Mouse (Mus musculus): ENCODE measurements around the gene Frmd4b.
A peak's percentile ranks its signal among the peaks of the same experiment; 100 is the strongest.

Gene Frmd4b

DNA sequence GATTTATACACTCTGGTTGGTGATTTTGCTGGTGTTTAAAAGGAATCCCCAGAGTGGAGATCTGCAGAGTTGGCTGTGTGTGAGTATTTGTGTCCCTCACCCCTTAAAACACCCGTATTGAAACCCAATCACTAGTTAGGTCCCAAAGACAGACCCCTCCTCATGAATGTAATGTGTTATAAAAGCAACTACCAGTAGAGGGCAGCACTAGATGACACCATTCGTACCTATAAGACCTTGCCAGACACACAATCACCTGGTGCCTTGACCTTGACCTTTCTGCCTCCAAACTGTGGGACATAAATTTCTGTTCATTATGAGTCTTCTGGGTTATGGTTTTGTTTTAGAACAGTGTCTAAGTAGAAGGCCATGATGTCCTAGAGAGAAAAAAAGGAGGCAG, 96.8 kb downstream of the Frmd4b start:
- peak; percentile 76 for DNase-seq (ENCODE audit: low spot score)

DNA sequence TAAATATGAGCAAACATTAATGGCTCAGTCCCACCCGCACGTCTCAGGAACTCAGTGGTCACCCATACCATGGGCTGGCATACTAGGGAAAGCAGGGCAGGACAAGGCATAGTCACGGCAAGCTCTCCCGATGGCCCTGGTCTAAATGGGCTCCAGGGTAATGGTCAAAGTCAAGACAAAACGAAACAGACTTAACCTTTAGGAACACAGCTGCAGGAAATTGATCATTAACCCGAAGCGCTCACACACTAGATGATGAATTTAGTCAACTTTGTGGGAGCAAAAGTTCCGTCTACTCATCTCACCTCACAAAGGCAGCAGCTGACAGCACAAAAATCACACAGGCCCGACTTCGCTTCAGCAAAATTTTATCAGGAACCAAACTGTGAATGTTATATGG, 97.8 kb downstream of the Frmd4b start:
- no peak for DNase-seq (ENCODE audit: low spot score)

DNA sequence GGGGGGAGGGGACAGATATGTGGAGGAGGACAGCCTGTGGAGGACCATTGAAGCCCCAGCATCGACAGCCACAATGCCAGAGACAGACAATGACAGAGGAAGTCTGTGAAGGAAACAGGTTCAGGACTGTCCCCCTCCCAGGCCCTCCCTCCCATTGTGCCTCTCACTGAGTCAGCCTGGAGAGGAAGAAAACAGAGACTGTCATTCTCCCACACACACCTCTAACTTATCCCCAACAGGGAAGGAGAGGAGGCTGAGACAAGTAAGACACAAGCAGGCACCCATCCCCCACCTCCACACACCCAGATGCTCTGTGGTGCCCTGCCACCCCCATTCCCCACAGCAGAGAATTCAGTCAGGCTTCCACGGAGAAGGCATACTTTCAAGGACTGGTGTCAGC, 98.9 kb downstream of the Frmd4b start:
- DNase-seq (ENCODE audit: low spot score), result no peak

DNA sequence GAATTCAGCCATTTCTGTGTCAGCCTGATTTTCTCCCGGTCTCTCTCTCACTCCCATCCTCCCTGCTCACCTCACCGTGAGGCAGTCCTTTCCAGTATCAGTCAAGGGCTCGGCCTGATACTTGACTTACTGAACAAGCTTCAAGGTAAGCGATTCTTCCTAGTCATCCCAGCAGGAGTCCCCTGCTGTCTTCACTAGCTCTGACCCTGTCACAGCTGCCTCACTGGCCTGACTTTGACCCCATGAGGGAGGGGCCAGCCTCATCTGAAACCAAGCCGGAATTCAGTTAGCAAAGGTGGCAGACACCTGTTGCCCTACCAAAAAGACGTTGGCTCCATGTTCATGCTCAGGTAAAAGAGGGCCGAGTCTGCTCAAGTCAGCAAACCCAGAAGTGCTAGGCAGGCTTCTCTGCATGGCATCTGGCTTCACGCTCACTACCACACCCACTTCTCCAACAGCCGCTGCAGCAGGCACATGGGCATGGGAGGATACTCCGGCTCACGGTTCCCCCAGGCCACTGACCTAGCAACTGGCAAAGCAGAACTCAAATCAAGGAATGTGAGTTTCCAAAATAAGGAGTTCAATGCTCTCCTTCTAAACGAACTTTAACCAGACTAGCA, 99.6 kb downstream of the Frmd4b start:
- DNase-seq (ENCODE audit: low spot score), result no peak

DNA sequence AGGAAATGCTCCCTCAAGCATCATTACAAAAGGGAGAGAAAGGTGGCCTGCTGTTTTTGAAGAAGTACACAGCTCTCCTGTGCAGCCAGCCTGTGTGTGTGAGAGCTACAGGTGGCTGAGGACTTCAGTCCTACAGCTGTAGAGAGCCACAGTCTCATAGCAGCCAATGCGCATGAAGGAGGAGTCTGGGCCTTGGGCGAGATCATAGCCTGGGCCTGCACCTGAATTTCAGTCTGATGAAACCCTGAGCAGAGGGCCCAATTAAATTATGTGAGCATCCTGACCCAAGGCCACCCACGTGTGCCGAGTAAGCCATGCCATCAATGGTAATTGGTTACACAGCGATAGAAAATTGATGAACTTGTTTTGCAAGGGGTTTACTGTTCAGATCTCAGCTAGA, 100.4 kb downstream of the Frmd4b start:
- no peak for DNase-seq (ENCODE audit: low spot score)

DNA sequence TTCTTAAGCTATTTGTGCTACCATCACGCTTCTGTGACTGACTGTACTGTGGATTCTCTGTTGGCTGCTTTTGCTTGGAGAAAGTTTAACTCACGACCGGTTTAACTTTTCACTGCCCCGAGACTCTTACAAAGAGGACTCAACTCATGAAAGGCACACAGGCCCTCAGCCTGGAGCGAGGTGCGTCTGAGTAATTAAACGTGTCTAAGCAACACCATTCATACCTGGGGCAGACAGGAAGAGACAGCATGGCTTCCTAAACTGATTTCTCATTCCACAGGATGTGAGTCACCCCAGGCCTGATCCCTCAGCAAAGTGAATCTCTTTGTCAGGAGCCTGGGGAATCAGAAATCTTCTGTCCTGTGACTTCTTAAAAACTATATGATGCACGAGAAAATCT, 106.6 kb downstream of the Frmd4b start:
- DNase-seq (ENCODE audit: low spot score), result no peak

- no peak for DNase-seq (ENCODE audit: low spot score)
Observed at GRCm38 (mm10) chr6:97509434-97509833, 107.9 kb downstream of the Frmd4b start.

DNA sequence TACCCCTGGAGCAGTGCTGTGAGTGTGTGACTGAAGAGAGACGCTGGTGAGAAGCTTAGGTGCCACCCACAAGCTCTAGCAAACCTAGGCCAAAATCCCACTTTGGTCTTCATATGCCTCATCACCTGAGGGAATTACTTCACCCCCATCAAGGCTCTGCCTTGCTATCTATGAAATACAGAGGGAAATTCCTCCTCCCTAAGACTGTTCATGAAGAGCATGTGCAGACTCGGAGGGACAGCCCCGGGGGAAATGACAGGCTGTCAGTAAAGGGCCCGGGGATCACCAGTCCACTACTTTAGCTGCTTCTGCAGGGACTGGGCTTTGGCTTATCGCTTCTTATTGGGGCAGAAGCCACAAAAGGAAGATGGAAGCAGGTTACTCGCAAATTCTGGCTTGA, 108.9 kb downstream of the Frmd4b start:
- no peak for DNase-seq (ENCODE audit: low spot score)

GRCm38 (mm10) chr6:97507893-97508292, 109.4 kb downstream of the Frmd4b start:
- no peak for DNase-seq (ENCODE audit: low spot score)

DNA sequence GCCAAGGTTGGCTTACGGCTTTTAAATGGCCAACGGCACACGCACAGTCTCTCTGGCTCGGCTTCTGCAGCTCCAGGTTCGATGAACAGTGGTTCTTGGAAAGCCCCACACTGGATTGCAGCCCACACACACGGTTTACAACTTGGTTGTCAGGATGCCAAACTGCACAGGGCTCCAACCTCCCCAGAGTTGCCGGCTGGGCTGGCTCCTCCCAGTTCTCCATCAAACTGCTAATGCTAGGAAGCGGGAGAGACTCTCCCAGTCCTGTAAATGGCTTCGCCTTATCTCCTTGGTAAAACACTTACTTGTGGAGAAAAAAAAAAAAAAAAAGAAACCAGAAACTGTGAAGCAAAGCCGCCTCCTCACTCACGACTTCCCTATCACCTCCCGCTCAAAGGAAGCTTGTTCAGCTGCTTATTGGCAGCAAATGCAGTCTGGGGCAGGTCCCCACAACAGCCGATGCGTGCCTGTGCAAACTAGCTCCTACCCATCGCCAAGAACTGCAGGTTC, 111.1 kb downstream of the Frmd4b start:
- no peak for DNase-seq (ENCODE audit: low spot score)

GRCm38 (mm10) chr6:97504673-97505072, 112.7 kb downstream of the Frmd4b start:
- DNase-seq (ENCODE audit: low spot score), result no peak

GRCm38 (mm10) chr6:97501000-97501399, 116.3 kb downstream of the Frmd4b start:
- DNase-seq (ENCODE audit: low spot score), result no peak

GRCm38 (mm10) chr6:97500246-97500645, 117.1 kb downstream of the Frmd4b start:
- DNase-seq (ENCODE audit: low spot score), result no peak

GRCm38 (mm10) chr6:97496002-97496401, 121.3 kb downstream of the Frmd4b start:
- no peak for DNase-seq (ENCODE audit: low spot score)

DNA sequence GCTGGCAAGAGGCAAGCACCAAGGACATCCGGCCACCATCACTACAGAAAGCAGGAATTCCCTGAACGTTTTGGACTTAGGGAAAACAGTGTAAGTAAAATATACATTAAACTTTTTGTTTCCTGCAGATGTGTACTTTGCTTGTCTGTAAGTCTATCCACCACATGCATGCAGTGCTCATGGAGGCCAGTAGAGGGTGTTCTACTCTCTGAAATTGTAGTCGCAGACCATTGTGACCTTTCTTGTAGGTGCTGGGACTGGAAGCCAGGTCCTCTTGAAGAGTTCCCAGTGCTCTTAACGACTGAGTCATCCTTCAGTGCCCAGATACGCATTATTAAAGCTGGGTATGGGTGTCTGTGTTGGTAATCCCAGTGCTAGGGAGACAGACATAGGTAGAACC, 126.3 kb downstream of the Frmd4b start:
- DNase-seq (ENCODE audit: low spot score), result no peak

DNA sequence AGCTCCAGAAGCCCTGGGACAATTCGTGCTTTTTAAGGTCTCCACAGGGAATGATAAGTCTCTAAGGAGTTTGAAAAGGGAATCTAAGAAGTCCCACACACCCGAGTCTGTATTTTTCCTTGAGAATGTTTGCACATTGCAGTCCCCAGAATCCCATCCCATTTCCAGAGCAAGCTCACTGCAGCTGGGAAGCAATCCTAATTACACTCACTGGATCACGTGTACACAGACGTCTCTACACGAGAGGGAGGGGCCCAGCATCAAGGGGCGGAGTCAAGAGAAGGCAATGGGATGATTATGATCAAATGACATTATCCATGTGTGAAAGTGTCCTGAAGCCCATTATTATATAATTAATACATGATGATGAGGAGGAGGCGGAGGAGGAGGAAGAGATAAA, 128.5 kb downstream of the Frmd4b start:
- DNase-seq (ENCODE audit: low spot score), result peak; percentile 50

DNA sequence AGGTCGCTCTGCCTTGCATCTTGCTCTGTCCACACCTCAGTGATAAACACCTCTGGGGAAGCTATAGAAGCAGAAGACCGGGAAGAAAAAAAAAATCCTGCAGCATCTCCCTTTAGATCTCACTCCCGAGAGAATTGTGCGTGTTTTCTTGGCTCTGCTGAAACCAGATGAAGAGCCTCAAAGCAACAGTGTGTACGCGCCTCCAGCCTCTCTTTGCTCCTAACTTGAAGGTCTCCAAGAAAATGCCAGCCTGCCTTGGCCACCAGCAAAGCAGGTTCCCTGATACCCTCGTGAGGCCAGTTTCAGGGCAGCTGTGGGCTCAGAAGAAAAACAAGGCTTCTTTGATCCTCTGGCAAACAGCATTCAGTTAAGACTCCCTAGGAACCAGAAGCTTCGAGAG, 129.1 kb downstream of the Frmd4b start:
- DNase-seq (ENCODE audit: low spot score), result peak; percentile 12

DNA sequence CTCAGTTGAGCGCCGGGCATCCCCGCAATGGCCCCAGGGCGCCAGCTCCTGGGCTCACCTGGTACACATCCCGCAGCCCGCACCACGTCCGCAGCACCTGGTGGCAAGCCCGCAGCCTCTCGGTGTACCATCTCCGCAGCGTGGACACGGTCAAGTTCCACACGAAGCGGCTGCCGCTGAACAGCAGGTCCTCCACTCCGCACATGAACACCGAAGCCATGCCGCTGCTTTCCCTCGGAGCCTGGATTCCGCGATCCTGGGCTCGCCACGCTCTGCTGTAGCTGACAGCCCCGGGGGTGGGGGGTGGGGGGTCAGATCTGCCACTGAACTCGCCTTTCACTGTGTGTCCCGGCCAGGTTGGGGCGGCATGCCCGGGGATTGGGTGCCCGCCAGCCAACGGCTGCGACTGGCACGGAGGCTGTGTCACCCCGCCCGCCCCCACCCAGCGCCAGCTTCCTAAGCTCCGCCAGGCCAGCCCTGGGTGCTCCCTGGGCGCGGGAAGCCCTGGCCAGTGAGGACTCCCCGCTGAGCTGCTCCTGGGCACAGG, 129.7 kb downstream of the Frmd4b start:
- DNase-seq (ENCODE audit: low spot score), result peak; percentile 52

DNA sequence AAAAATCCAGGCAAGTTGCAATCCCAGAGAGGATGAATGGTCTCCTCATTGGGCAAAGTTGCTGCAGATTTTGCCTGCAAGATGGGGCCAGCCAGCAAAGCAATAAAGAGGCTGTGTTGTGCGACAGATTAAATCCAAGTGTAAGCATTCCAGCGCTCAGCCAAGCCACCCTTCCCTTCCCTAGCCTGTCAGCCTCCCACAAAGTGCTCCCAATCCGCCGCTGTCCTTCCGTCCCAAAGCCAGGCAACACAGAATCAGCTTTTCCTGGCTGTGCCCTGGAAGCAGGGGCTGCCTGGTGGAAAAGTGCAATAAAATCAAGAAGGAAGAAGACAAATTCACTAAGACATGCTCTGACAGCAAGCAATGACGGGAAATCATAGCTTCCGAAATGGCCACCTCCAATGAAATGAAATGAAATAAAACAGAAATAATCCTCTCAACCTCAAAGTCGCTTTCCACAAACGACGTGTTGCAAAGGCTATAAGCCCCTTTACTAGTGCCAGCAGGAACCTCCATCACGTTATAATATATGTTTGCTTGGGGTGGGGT, 130.5 kb downstream of the Frmd4b start:
- DNase-seq (ENCODE audit: low spot score), result peak; percentile 33

DNA sequence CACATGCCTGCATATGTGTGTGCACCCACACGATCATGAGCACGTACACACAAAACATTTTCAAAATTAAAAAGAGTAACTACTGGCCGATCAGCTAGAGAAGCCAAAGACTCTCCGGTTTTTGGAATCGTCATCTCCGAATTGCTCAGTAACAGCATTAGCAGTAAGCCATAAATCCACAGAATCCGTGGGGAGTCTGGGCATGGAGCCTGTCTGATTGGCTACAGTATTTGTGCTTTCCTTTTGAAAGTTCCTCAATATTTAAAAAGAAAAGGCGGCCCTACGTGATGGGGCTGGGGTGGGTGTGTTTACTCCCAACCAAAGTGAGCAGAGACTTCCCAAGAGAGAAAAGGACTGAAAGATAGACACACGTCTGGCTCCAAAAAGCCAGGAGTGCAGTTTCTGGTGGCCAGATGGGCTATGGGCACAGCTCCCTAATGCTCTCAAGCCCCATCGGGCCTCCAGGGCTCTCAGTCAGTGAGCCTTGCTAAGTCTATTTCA, 131.4 kb downstream of the Frmd4b start:
- DNase-seq (ENCODE audit: low spot score), result no peak

DNA sequence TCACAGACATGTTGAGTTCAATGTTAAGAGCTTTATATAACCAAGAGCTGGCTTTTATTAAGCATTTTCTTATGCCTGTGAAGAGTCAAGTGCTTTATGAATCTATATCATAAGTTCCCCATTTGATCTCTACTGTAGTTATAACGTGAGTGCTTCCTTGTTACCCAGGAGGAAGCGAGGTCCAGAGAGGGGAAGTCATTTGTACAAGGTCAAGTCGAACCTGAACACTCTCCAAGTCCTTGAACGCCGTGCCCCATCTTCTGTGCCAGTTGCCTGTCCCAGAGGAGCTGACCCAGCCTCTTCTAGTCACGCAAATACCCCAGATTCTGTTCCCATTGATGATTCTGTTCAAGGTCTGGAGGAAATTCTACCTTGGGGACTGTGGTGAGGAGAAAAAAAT, 135.4 kb downstream of the Frmd4b start:
- DNase-seq (ENCODE audit: low spot score), result no peak

DNA sequence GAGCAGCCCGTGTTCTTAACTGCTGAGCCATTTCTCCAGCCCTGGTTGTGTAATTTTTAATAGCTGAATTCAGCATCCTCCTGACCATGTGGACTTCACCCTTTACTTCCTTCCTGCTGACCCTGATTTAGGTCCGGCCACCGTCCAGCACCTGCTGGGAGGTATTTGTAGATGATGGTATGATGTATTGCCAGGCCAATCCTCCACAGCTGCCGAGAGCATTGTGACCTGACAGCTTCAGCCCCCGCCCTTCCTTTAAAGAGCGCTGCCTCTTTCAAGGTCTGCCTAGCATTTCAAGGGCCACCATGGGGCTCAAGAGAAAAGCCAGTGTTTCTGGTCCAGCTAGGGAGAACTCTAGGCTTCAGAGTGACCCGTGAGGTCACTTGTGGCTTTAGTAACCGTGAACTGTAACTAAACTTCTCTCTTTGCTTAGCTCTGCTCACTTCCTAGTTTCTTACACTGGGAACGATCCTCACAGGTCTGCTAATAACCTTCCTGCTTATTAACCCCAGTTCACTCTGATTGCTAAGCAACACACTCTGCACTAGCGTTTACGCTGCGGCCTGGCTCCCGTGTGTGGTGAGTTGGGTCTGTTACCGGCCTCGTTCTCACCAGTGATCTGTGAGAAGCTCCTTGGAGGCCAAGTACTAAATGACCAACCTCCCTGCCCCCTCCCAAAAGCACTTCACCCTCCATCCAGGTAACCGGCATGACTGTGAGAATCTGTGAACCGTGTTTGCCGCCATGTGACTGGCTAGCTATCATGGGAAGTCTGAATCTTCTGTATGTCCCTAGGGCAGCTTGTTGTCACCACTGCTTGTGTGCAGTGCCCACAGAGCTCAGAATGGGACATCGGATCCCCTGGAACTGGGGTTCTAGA, 138.1 kb downstream of the Frmd4b start:
- DNase-seq (ENCODE audit: low spot score), result peak; percentile 21

DNA sequence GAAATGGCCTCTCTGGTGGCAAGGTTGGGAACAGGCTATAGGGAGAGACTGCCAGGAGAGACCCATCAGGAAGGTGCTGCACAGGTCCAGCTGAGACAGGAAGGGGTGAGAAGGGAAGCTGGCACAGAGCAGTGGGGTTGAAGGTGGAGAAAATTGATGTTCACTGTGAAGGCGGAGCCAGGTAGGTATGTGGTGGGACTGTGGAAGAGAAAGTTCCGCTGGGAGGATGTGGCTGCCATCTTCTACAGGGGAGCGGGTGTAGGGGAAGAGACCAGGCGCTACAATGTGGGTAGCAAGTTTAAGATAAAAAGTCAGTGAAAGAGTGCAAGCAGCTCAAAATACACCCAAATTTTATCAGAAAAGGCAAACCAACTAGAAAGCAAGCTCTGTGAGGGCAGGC, 143.7 kb downstream of the Frmd4b start:
- DNase-seq (ENCODE audit: low spot score), result no peak

Data from retina, embryonic 14.5 days (tissue).